Mouse (Mus musculus) activated CD4-positive, CD25-positive, alpha-beta regulatory T cell, adult 4 months (primary cell): ENCODE measurements at regions not wholly inside any gene's neighbourhood (a gene's known extent, or its start where the extent isn't known, plus 50 kb on each side); places are given as distances from the start of the nearest gene placed in this dataset.

Experiments used
- ATAC-seq: one replicate; pipeline ENCODE4 v1.8.0; 2017

- ATAC-seq, result no peak
These were observed 346.3 kb downstream of the Rps24 start for GRCm38 (mm10) chr14:24833211-24833610.

- no peak for ATAC-seq
These were observed 351.3 kb downstream of the Rps24 start for GRCm38 (mm10) chr14:24838219-24838618.

GRCm38 (mm10) chr14:24839056-24839455, 352.1 kb downstream of the Rps24 start:
- ATAC-seq, result no peak

GRCm38 (mm10) chr14:24841715-24842496, 355.0 kb downstream of the Rps24 start:
- ATAC-seq, result no peak

- ATAC-seq, result no peak
These were observed 356.7 kb downstream of the Rps24 start for GRCm38 (mm10) chr14:24843626-24844025.

GRCm38 (mm10) chr14:24850491-24850890, 363.6 kb downstream of the Rps24 start:
- no peak for ATAC-seq

- ATAC-seq, result no peak
These were observed 367.5 kb downstream of the Rps24 start for GRCm38 (mm10) chr14:24854459-24854858.

GRCm38 (mm10) chr14:24862171-24862570, 375.2 kb downstream of the Rps24 start:
- no peak for ATAC-seq

GRCm38 (mm10) chr14:24862661-24863060, 375.7 kb downstream of the Rps24 start:
- ATAC-seq, result no peak

GRCm38 (mm10) chr14:24863116-24863515, 376.2 kb downstream of the Rps24 start:
- no peak for ATAC-seq

- no peak for ATAC-seq
These were observed 378.8 kb downstream of the Rps24 start for GRCm38 (mm10) chr14:24865579-24866230.

- ATAC-seq, result no peak
These were observed 380.9 kb downstream of the Rps24 start for GRCm38 (mm10) chr14:24867816-24868215.

- no peak for ATAC-seq
These were observed 381.8 kb downstream of the Rps24 start for GRCm38 (mm10) chr14:24868756-24869155.

- ATAC-seq, result no peak
These were observed 383.3 kb downstream of the Rps24 start for GRCm38 (mm10) chr14:24870246-24870645.

- ATAC-seq, result no peak
These were observed 384.6 kb downstream of the Rps24 start for GRCm38 (mm10) chr14:24871392-24871998.

- ATAC-seq, result no peak
These were observed 386.0 kb downstream of the Rps24 start for GRCm38 (mm10) chr14:24872931-24873330.

- no peak for ATAC-seq
These were observed 386.5 kb downstream of the Rps24 start for GRCm38 (mm10) chr14:24873406-24873805.

- no peak for ATAC-seq
These were observed 387.7 kb downstream of the Rps24 start for GRCm38 (mm10) chr14:24874426-24875155.

- ATAC-seq, result no peak
These were observed 388.2 kb downstream of the Rps24 start for GRCm38 (mm10) chr14:24875156-24875545.

- no peak for ATAC-seq
These were observed 389.0 kb downstream of the Rps24 start for GRCm38 (mm10) chr14:24875934-24876333.

- no peak for ATAC-seq
These were observed 389.6 kb downstream of the Rps24 start for GRCm38 (mm10) chr14:24876508-24876907.

- ATAC-seq, result no peak
These were observed 390.9 kb downstream of the Rps24 start for GRCm38 (mm10) chr14:24877853-24878252.

- no peak for ATAC-seq
These were observed 399.2 kb downstream of the Rps24 start for GRCm38 (mm10) chr14:24886164-24886563.
